Mouse (Mus musculus): Measurements from ENCODE around the gene Eml3. TPM values are rescaled to one million over a fixed set of nuclear protein-coding genes. Genes with fewer than 3 reads are reported as not detected.

Gene Eml3
- polyA plus RNA-seq, 1 experiment from 2014 or later: 9.5 TPM

DNA sequence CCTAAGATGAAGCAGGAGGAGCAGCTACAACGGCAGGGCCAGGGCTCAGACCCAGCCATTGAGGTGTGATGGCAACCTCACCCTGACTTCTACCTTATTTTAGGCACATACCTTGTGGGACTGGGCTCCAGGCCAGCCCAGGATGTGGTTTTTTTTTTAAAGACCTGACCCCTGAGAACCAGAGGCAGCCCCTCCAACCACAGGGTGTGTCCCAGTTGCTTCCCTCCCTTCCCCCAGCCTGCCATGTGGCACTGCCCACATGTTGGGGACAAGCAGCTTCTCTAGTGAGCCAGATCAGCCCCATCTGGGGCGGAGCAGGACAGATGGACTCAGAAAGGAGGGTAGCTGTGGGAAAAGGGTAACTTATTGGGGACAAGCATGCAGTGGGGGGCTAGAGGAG, 2.6 kb upstream of the Eml3 start:
- no peaks in the 10 kb centered on the region for H3K9me3 ChIP-seq (ENCODE audit: low read length)
- no peak for DNase-seq
- no peak overlapping the region for H3K4me2 ChIP-seq (ENCODE audit: low read depth, low read length)
- TF ChIP-seq CTCF (IDR thresholded peaks at IDR 0.05; ENCODE audit: low read depth) (no peak), EP300 (IDR thresholded peaks at IDR 0.05; ENCODE audit: low read depth) (no peak)
- H3K27me3 ChIP-seq (ENCODE audit: insufficient read depth, low read length): no peaks in the 10 kb centered on the region
- peaks cover 30% of the 10 kb centered on the region for H3K4me1 ChIP-seq (ENCODE audit: insufficient read depth)
- 52% methylated on average over 2 of the region's 2 CpGs for WGBS (ENCODE audit: insufficient replicate concordance)
- H3K4me3 ChIP-seq (ENCODE audit: low read depth, low read length): no peak overlapping the region
- H3K36me3 ChIP-seq (replicated peaks; ENCODE audit: insufficient read depth, low read length): peaks cover 33% of the 10 kb centered on the region
- no peak for ATAC-seq
- H3K9ac ChIP-seq (replicated peaks): no peak overlapping the region
- H3K27ac ChIP-seq (ENCODE audit: low read depth): no peak overlapping the region

DNA sequence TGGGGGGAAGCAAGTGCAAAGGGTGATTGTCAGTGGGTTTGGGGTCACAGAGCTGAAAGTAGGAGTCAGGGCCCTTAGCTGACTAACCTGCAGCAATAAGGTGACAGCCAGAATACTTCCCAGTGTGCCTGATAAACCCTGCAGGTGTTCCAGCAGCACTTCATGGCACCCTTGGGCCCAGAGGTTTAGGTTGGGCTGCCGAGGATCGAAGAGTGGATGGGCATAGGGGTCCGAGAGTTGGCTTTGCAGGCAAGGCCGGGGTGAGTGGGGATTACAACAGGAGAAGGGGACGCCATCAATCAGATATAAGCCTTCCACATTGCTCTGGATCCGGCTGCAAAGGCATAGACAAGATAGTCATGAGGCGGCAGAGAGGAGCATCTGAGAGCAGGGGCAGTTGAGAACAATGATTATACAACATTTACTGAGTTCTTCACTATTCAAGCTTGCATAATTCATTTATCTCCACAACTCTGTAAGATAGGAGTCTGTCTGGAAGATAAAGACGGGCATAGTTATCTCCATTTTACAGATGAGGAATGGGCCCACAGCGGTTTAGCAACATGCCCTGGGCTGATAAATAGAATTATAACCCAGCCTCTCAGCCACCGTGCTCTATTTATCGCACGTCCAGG, 1.3 kb upstream of the Eml3 start:
- no peak overlapping the region for H3K4me3 ChIP-seq (ENCODE audit: low read depth, low read length)
- WGBS (ENCODE audit: insufficient replicate concordance): 59% methylated on average over 12 of the region's 12 CpGs
- DNase-seq (no peak), ATAC-seq (no peak)
- no peak for TF ChIP-seq CTCF (IDR thresholded peaks at IDR 0.05; ENCODE audit: low read depth)
- TF ChIP-seq EP300 (IDR thresholded peaks at IDR 0.05; ENCODE audit: low read depth): peak; percentile 89
- no peaks in the 10 kb centered on the region for H3K27me3 ChIP-seq (ENCODE audit: insufficient read depth, low read length)
- peaks cover 28% of the 10 kb centered on the region for H3K4me1 ChIP-seq (ENCODE audit: insufficient read depth)
- no peak overlapping the region for H3K9ac ChIP-seq (replicated peaks)
- H3K9me3 ChIP-seq (ENCODE audit: low read length): no peaks in the 10 kb centered on the region
- H3K27ac ChIP-seq (ENCODE audit: low read depth): peak overlapping the region; percentile 91
- H3K4me2 ChIP-seq (ENCODE audit: low read depth, low read length): peak overlapping the region; percentile 93
- peaks cover 37% of the 10 kb centered on the region for H3K36me3 ChIP-seq (replicated peaks; ENCODE audit: insufficient read depth, low read length)

- H3K4me3 ChIP-seq (ENCODE audit: low read depth, low read length): peak overlapping the region; percentile 72
- peak; percentile 4; the same call in 1 of the 2 replicates for ATAC-seq
- peaks cover 39% of the 10 kb centered on the region for H3K36me3 ChIP-seq (replicated peaks; ENCODE audit: insufficient read depth, low read length)
- WGBS (ENCODE audit: insufficient replicate concordance): 27% methylated on average over 16 of the region's 16 CpGs
- no peak for DNase-seq
- H3K9ac ChIP-seq (replicated peaks): peak overlapping the region; percentile 84
- H3K9me3 ChIP-seq (ENCODE audit: low read length): no peaks in the 10 kb centered on the region
- peak overlapping the region; percentile 93 for H3K4me2 ChIP-seq (ENCODE audit: low read depth, low read length)
- peaks cover 28% of the 10 kb centered on the region for H3K4me1 ChIP-seq (ENCODE audit: insufficient read depth)
- TF ChIP-seq EP300 (IDR thresholded peaks at IDR 0.05; ENCODE audit: low read depth): no peak
- no peak for TF ChIP-seq CTCF (IDR thresholded peaks at IDR 0.05; ENCODE audit: low read depth)
- peak overlapping the region; percentile 91 for H3K27ac ChIP-seq (ENCODE audit: low read depth)
- H3K27me3 ChIP-seq (ENCODE audit: insufficient read depth, low read length): no peaks in the 10 kb centered on the region
These were observed 596 bp upstream of the Eml3 start for GRCm38 (mm10) chr19:8928689-8929223.

DNA sequence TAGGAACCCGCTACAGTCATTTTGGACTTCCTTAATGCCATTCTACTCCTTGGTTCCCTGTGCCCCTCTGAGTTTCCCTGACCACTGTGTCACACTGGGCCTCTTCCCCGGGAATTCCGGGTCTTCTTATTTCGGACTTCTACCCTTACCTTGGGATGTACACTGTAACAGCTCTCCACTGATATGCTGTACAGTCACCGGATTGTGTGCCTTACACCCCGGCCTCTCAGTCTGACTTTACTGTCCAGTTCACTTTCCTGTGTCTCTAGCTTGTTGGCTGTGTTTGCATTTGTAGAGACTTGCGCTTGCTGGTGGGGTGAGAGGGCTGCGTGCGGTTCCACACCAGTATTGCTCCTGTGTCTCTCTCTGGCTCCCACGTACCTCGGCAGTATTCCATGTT, 765 bp downstream of the Eml3 start:
- DNase-seq: no peak
- Histone ChIP-seq H3K36me3 (replicated peaks; ENCODE audit: insufficient read depth, low read length) (peaks cover 44% of the 10 kb centered on the region), H3K9me3 (ENCODE audit: low read length) (no peaks in the 10 kb centered on the region), H3K27me3 (ENCODE audit: insufficient read depth, low read length) (no peaks in the 10 kb centered on the region), H3K9ac (replicated peaks) (peak overlapping the region; percentile 84), H3K4me3 (ENCODE audit: low read depth, low read length) (peak overlapping the region; percentile 72), H3K4me1 (ENCODE audit: insufficient read depth) (peaks cover 28% of the 10 kb centered on the region), H3K4me2 (ENCODE audit: low read depth, low read length) (peak overlapping the region; percentile 93), H3K27ac (ENCODE audit: low read depth) (peak overlapping the region; percentile 91)
- peak; percentile 1; the same call in 1 of the 2 replicates for ATAC-seq
- WGBS (ENCODE audit: insufficient replicate concordance): 2% methylated on average over 11 of the region's 11 CpGs
- TF ChIP-seq CTCF (IDR thresholded peaks at IDR 0.05; ENCODE audit: low read depth) (no peak), EP300 (IDR thresholded peaks at IDR 0.05; ENCODE audit: low read depth) (no peak)

GRCm38 (mm10) chr19:8930771-8931170, 1.4 kb downstream of the Eml3 start:
- DNase-seq: no peak

DNA sequence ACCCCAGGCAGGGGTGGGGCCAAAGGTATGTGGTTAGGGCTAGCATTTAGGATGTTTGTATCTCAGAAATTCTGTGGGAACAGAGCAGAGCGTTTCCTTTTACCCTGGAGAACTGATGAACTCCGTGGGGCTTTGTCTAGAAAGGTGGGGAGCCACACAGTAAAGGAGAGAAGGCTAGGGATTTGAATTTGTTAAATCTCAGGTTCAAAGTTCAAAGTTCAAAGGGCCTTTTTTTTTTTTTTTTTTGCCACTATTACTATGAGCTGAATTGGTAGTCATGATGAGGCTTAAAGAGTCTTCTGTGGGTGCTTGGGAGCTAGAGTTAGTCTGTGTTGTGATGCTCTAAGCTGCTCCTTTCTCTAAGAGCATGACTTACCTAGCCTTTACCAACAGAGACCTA, 7.4 kb downstream of the Eml3 start:
- Histone ChIP-seq H3K4me2 (ENCODE audit: low read depth, low read length) (no peak overlapping the region), H3K36me3 (replicated peaks; ENCODE audit: insufficient read depth, low read length) (peaks cover 50% of the 10 kb centered on the region), H3K9me3 (ENCODE audit: low read length) (no peaks in the 10 kb centered on the region), H3K4me1 (ENCODE audit: insufficient read depth) (peaks cover 10% of the 10 kb centered on the region), H3K4me3 (ENCODE audit: low read depth, low read length) (no peak overlapping the region), H3K27me3 (ENCODE audit: insufficient read depth, low read length) (no peaks in the 10 kb centered on the region), H3K27ac (ENCODE audit: low read depth) (no peak overlapping the region), H3K9ac (replicated peaks) (no peak overlapping the region)
- 65% methylated on average over 2 of the region's 2 CpGs for WGBS (ENCODE audit: insufficient replicate concordance)
- DNase-seq: no peak
- TF ChIP-seq CTCF (IDR thresholded peaks at IDR 0.05; ENCODE audit: low read depth) (no peak), EP300 (IDR thresholded peaks at IDR 0.05; ENCODE audit: low read depth) (no peak)
- ATAC-seq: no peak

More at GRCm38 (mm10) chr19:8930771-8931170, 1.4 kb downstream of the Eml3 start:
- H3K36me3 ChIP-seq (replicated peaks; ENCODE audit: insufficient read depth, low read length): peaks cover 43% of the 10 kb centered on the region
- H3K27ac ChIP-seq (ENCODE audit: low read depth): no peak overlapping the region
- H3K4me1 ChIP-seq (ENCODE audit: insufficient read depth): peaks cover 28% of the 10 kb centered on the region
- no peaks in the 10 kb centered on the region for H3K9me3 ChIP-seq (ENCODE audit: low read length)
- peak overlapping the region; percentile 72 for H3K4me3 ChIP-seq (ENCODE audit: low read depth, low read length)
- H3K4me2 ChIP-seq (ENCODE audit: low read depth, low read length): peak overlapping the region; percentile 93
- ATAC-seq: no peak
- 74% methylated on average over 7 of the region's 7 CpGs for WGBS (ENCODE audit: insufficient replicate concordance)
- H3K27me3 ChIP-seq (ENCODE audit: insufficient read depth, low read length): no peaks in the 10 kb centered on the region
- peak overlapping the region; percentile 84; the same call in 1 of the 2 replicates for H3K9ac ChIP-seq (replicated peaks)
- TF ChIP-seq EP300 (IDR thresholded peaks at IDR 0.05; ENCODE audit: low read depth) (no peak), CTCF (IDR thresholded peaks at IDR 0.05; ENCODE audit: low read depth) (no peak)

Measured in liver, postnatal 0 days (tissue).